7 mouse cellular contexts compared by ENCODE assay signal in genomic region chr5:136802732-136803131, GRCm38 (mm10).
DNase-seq lines count a peak whose midpoint lies in the region; ATAC-seq and TF ChIP-seq lines count a peak whose summit lies in the region.

No protein-coding gene starts in this region.

- peaks cover 48% of the 10 kb centered on the region for H3K4me1 ChIP-seq in lung, embryonic 15.5 days
- H3K4me1 ChIP-seq in forebrain, embryonic 13.5 days = peaks cover 21% of the 10 kb centered on the region
- peaks cover 6% of the 10 kb centered on the region; the same call in 1 of the 2 replicates for H3K4me1 ChIP-seq in intestine, postnatal 0 days (replicated peaks; ENCODE audit: control insufficient read depth, insufficient read depth, low read length)
- H3K4me1 ChIP-seq in midbrain, embryonic 15.5 days = peaks cover 9% of the 10 kb centered on the region

- ATAC-seq in lung, embryonic 15.5 days (ENCODE audit: borderline replicate concordance, extremely low read depth, low FRiP score, low TSS enrichment) = no peak
- ATAC-seq in forebrain, embryonic 13.5 days = 0 out of 2 replicates have a peak, but pooled peaks have one; percentile 27
- ATAC-seq in intestine, postnatal 0 days = no peak
- no peak for ATAC-seq in midbrain, embryonic 15.5 days (replicated peaks)

- H3K4me2 ChIP-seq in lung, embryonic 15.5 days = peak overlapping the region; percentile 36
- peak overlapping the region; percentile 47 for H3K4me2 ChIP-seq in forebrain, embryonic 13.5 days
- peak overlapping the region; percentile 54 for H3K4me2 ChIP-seq in intestine, postnatal 0 days (replicated peaks; ENCODE audit: low read depth)
- H3K4me2 ChIP-seq in midbrain, embryonic 15.5 days = peak overlapping the region; percentile 38

- no peaks in the 10 kb centered on the region for H3K36me3 ChIP-seq in lung, embryonic 15.5 days
- H3K36me3 ChIP-seq in forebrain, embryonic 13.5 days (ENCODE audit: poor library complexity, severe bottlenecking) = no peaks in the 10 kb centered on the region
- no peaks in the 10 kb centered on the region for H3K36me3 ChIP-seq in intestine, postnatal 0 days (ENCODE audit: control insufficient read depth, insufficient read depth)
- no peaks in the 10 kb centered on the region for H3K36me3 ChIP-seq in midbrain, embryonic 15.5 days (replicated peaks)

- H3K27ac ChIP-seq in lung, embryonic 15.5 days = no peak overlapping the region
- H3K27ac ChIP-seq in forebrain, embryonic 13.5 days = no peak overlapping the region
- H3K27ac ChIP-seq in intestine, postnatal 0 days (ENCODE audit: low read depth, low read length) = no peak overlapping the region
- 0 out of 2 replicates have a peak overlapping the region, but pooled peaks have one; percentile 9 for H3K27ac ChIP-seq in midbrain, embryonic 15.5 days

- H3K9me3 ChIP-seq in lung, embryonic 15.5 days = no peaks in the 10 kb centered on the region
- H3K9me3 ChIP-seq in forebrain, embryonic 13.5 days (replicated peaks) = no peaks in the 10 kb centered on the region
- H3K9me3 ChIP-seq in intestine, postnatal 0 days (ENCODE audit: control insufficient read depth) = no peaks in the 10 kb centered on the region
- no peaks in the 10 kb centered on the region for H3K9me3 ChIP-seq in midbrain, embryonic 15.5 days

- 7% methylated on average over 17 of the region's 17 CpGs for WGBS in lung, embryonic 15.5 days
- WGBS in forebrain, embryonic 13.5 days = 3% methylated on average over 17 of the region's 17 CpGs
- 10% methylated on average over 17 of the region's 17 CpGs for WGBS in intestine, postnatal 0 days
- 6% methylated on average over 17 of the region's 17 CpGs for WGBS in midbrain, embryonic 15.5 days

- H3K9ac ChIP-seq in lung, embryonic 15.5 days = 0 out of 2 replicates have a peak overlapping the region, but pooled peaks have one; percentile 4
- H3K9ac ChIP-seq in forebrain, embryonic 13.5 days = peak overlapping the region; percentile 39
- H3K9ac ChIP-seq in intestine, postnatal 0 days (ENCODE audit: low read depth, low read length) = no peak overlapping the region
- H3K9ac ChIP-seq in midbrain, embryonic 15.5 days = no peak overlapping the region; the same call in 1 of the 2 replicates

- no peak for TF ChIP-seq CTCF in intestine, postnatal 0 days (IDR thresholded peaks at IDR 0.05; ENCODE audit: low read depth)

- no peak for DNase-seq in lung, postnatal 36 days
- no peak for DNase-seq in spleen, postnatal 4 days (ENCODE audit: low spot score in 2 of 2)
- DNase-seq in frontal cortex, postnatal 10 days (ENCODE audit: low spot score in 2 of 2) = no peak

- no peaks in the 10 kb centered on the region for H3K27me3 ChIP-seq in lung, embryonic 15.5 days
- no peaks in the 10 kb centered on the region for H3K27me3 ChIP-seq in forebrain, embryonic 13.5 days
- H3K27me3 ChIP-seq in intestine, postnatal 0 days (replicated peaks; ENCODE audit: control insufficient read depth, insufficient read depth, low read length) = no peaks in the 10 kb centered on the region
- no peaks in the 10 kb centered on the region for H3K27me3 ChIP-seq in midbrain, embryonic 15.5 days (replicated peaks)

- H3K4me3 ChIP-seq in lung, embryonic 15.5 days = no peak overlapping the region
- peak overlapping the region; percentile 11; the same call in 1 of the 2 replicates for H3K4me3 ChIP-seq in forebrain, embryonic 13.5 days
- no peak overlapping the region for H3K4me3 ChIP-seq in intestine, postnatal 0 days (ENCODE audit: low read depth, low read length)
- H3K4me3 ChIP-seq in midbrain, embryonic 15.5 days = peak overlapping the region; percentile 11; the same call in 1 of the 2 replicates

Comparison
In these comparisons a context has a peak if more than half of its experiments do, and no peak if none do; other contexts are left out.
1. H3K4me3 ChIP-seq: peak in forebrain, embryonic 13.5 days (single experiment) and midbrain, embryonic 15.5 days (single experiment); none in lung, embryonic 15.5 days (single experiment) and intestine, postnatal 0 days (single experiment).
2. H3K9ac ChIP-seq: peak in lung, embryonic 15.5 days (single experiment) and forebrain, embryonic 13.5 days (single experiment); none in intestine, postnatal 0 days (single experiment) and midbrain, embryonic 15.5 days (single experiment).
3. Peak in every context shown above with its lines, with median percentiles within 50 percentile points of each other: H3K4me2 ChIP-seq.